ENCODE assay signal across 7 mouse cellular contexts in genomic region chr6:145934697-145935240, GRCm38 (mm10). TPM values are rescaled to one million over a fixed set of nuclear protein-coding genes. Genes with fewer than 3 reads are reported as not detected.
DNase-seq lines count a peak whose midpoint lies in the region; ATAC-seq lines count a peak whose summit lies in the region.

No protein-coding gene starts in this region.

- peak overlapping the region; percentile 76 for H3K9ac ChIP-seq in heart, embryonic 12.5 days
- peak overlapping the region; percentile 79 for H3K9ac ChIP-seq in limb, embryonic 11.5 days (ENCODE audit: low read length)
- peak overlapping the region; percentile 85 for H3K9ac ChIP-seq in stomach, embryonic 16.5 days (ENCODE audit: low read length)

- H3K4me1 ChIP-seq in heart, embryonic 12.5 days (replicated peaks), result peaks cover 30% of the 10 kb centered on the region
- peaks cover 5% of the 10 kb centered on the region for H3K4me1 ChIP-seq in limb, embryonic 11.5 days (ENCODE audit: control insufficient read depth, insufficient read depth, low read length)
- peaks cover 9% of the 10 kb centered on the region; the same call in 1 of the 2 replicates for H3K4me1 ChIP-seq in stomach, embryonic 16.5 days (ENCODE audit: control insufficient read depth, insufficient read depth, low read length)

- no peaks in the 10 kb centered on the region for H3K27me3 ChIP-seq in heart, embryonic 12.5 days (replicated peaks)
- H3K27me3 ChIP-seq in limb, embryonic 11.5 days (ENCODE audit: control insufficient read depth, insufficient read depth, low read length), result no peaks in the 10 kb centered on the region
- H3K27me3 ChIP-seq in stomach, embryonic 16.5 days (ENCODE audit: control insufficient read depth, insufficient read depth, low read length), result no peaks in the 10 kb centered on the region

- peak overlapping the region; percentile 81 for H3K4me2 ChIP-seq in heart, embryonic 12.5 days
- H3K4me2 ChIP-seq in limb, embryonic 11.5 days (ENCODE audit: low read depth, severe bottlenecking), result peak overlapping the region; percentile 57
- peak overlapping the region; percentile 75 for H3K4me2 ChIP-seq in stomach, embryonic 16.5 days (ENCODE audit: low read depth, low read length)

- peak overlapping the region; percentile 56 for H3K4me3 ChIP-seq in heart, embryonic 12.5 days
- H3K4me3 ChIP-seq in limb, embryonic 11.5 days (ENCODE audit: low read depth, low read length), result peak overlapping the region; percentile 35
- H3K4me3 ChIP-seq in stomach, embryonic 16.5 days (replicated peaks; ENCODE audit: low read length), result peak overlapping the region; percentile 54

- DNase-seq in urinary bladder, postnatal 14 days (ENCODE audit: low spot score), result peak; percentile 10
- DNase-seq in urinary bladder, postnatal 25 days (ENCODE audit: low spot score), result no peak
- no peak for DNase-seq in limb, embryonic 11.5 days (ENCODE audit: low spot score)
- DNase-seq in cerebellum, adult 8-10 months, result no peak
- no peak for DNase-seq in MN1 (ENCODE audit: low spot score)

- H3K36me3 ChIP-seq in heart, embryonic 12.5 days, result no peaks in the 10 kb centered on the region
- H3K36me3 ChIP-seq in limb, embryonic 11.5 days (ENCODE audit: control insufficient read depth, insufficient read depth, low read length), result no peaks in the 10 kb centered on the region
- no peaks in the 10 kb centered on the region for H3K36me3 ChIP-seq in stomach, embryonic 16.5 days (ENCODE audit: control insufficient read depth, insufficient read depth, low read length)

- no peak; the same call in 1 of the 2 replicates for ATAC-seq in heart, embryonic 12.5 days (ENCODE audit: insufficient number of reproducible peaks, low FRiP score)
- ATAC-seq in limb, embryonic 11.5 days (ENCODE audit: insufficient number of reproducible peaks, low FRiP score, low TSS enrichment, low read depth), result no peak; the same call in 1 of the 2 replicates
- peak; percentile 51; the same call in 1 of the 2 replicates for ATAC-seq in stomach, embryonic 16.5 days (ENCODE audit: insufficient read depth, low FRiP score)

- peak overlapping the region; percentile 87 for H3K27ac ChIP-seq in heart, embryonic 12.5 days (ENCODE audit: poor library complexity, severe bottlenecking)
- peak overlapping the region; percentile 63 for H3K27ac ChIP-seq in limb, embryonic 11.5 days (replicated peaks; ENCODE audit: low read depth, low read length)
- peak overlapping the region; percentile 86 for H3K27ac ChIP-seq in stomach, embryonic 16.5 days (ENCODE audit: low read length)

- H3K9me3 ChIP-seq in heart, embryonic 12.5 days (replicated peaks), result no peaks in the 10 kb centered on the region
- H3K9me3 ChIP-seq in limb, embryonic 11.5 days (ENCODE audit: control insufficient read depth, low read length), result no peaks in the 10 kb centered on the region
- no peaks in the 10 kb centered on the region for H3K9me3 ChIP-seq in stomach, embryonic 16.5 days (replicated peaks; ENCODE audit: control insufficient read depth, low read length)

- 61% methylated on average over 9 of the region's 9 CpGs for WGBS in heart, embryonic 12.5 days
- 76% methylated on average over 9 of the region's 9 CpGs for WGBS in limb, embryonic 11.5 days
- WGBS in stomach, embryonic 16.5 days, result 56% methylated on average over 9 of the region's 9 CpGs

RNA-seq across cellular contexts. Expression of gene Sspn, which starts 3.3 kb away (rescaled TPM):
- 64.9 and 68.6 TPM in 2 replicates for polyA plus RNA-seq in heart, embryonic 12.5 days (2016; fragmentation: Nextera tagmentation; extraction: Ambion mirVana)
- polyA plus RNA-seq in limb, embryonic 11.5 days (2014; fragmentation: Nextera tagmentation; extraction: Ambion mirVana), result 4.7 and 4.8 TPM in 2 replicates
- 15.5 and 17.5 TPM in 2 replicates for polyA plus RNA-seq in stomach, embryonic 16.5 days (2015; fragmentation: Nextera tagmentation; extraction: Ambion mirVana)
